10 mouse cellular contexts compared by ENCODE assay signal in genomic region chr4:107018521-107018920, GRCm38 (mm10). TPM values are rescaled to one million over a fixed set of nuclear protein-coding genes. Genes with fewer than 3 reads are reported as not detected.
DNase-seq lines count a peak whose midpoint lies in the region; ATAC-seq and TF ChIP-seq lines count a peak whose summit lies in the region.
"Had no signal": no experiment of that assay in that cellular context is flagged by ENCODE, and none has a peak within 500 bp of the region (broad histone marks: within the 10 kb centered on the region; RNA-seq: fewer than 3 reads in every experiment).

No protein-coding gene starts in this region.

- no peak overlapping the region for H3K4me3 ChIP-seq in heart, postnatal 0 days (ENCODE audit: low read depth, low read length)
- H3K4me3 ChIP-seq in midbrain, embryonic 11.5 days (ENCODE audit: low read depth, low read length) = no peak overlapping the region
- H3K4me3 ChIP-seq: lung, embryonic 15.5 days had no signal

- no peak overlapping the region for H3K9ac ChIP-seq in heart, postnatal 0 days (replicated peaks; ENCODE audit: low read depth, low read length)
- H3K9ac ChIP-seq in midbrain, embryonic 11.5 days (ENCODE audit: low read length) = peak overlapping the region; percentile 42
- H3K9ac ChIP-seq: lung, embryonic 15.5 days had no signal

- peak overlapping the region; percentile 56 for H3K27ac ChIP-seq in heart, postnatal 0 days (ENCODE audit: low read depth)
- H3K27ac ChIP-seq in midbrain, embryonic 11.5 days (ENCODE audit: low read depth, low read length) = no peak overlapping the region
- H3K27ac ChIP-seq: lung, embryonic 15.5 days had no signal

- no peak for TF ChIP-seq EP300 in heart, postnatal 0 days (IDR thresholded peaks at IDR 0.05; ENCODE audit: low read depth)

- DNase-seq in gastrocnemius, adult 18-20 months (ENCODE audit: low spot score) = peak; percentile 59
- DNase-seq in gastrocnemius, postnatal 36 days = no peak
- peak; percentile 13 for DNase-seq in NIH3T3 (ENCODE audit: low read depth)
- no peak for DNase-seq in heart, postnatal 0 days (ENCODE audit: low spot score)
- DNase-seq in midbrain, embryonic 11.5 days (ENCODE audit: low spot score, missing footprints) = no peak
- no peak for DNase-seq in thymus, postnatal 10 days (ENCODE audit: low spot score in 2 of 2)
- no peak for DNase-seq in retina, embryonic 14.5 days (ENCODE audit: low spot score)

- H3K27me3 ChIP-seq in heart, postnatal 0 days (ENCODE audit: control insufficient read depth, insufficient read depth, low read length) = no peaks in the 10 kb centered on the region
- no peaks in the 10 kb centered on the region for H3K27me3 ChIP-seq in midbrain, embryonic 11.5 days (ENCODE audit: control insufficient read depth, insufficient read depth, low read length)
- H3K27me3 ChIP-seq: lung, embryonic 15.5 days had no signal

- TF ChIP-seq CTCF in heart, postnatal 0 days (IDR thresholded peaks at IDR 0.05; ENCODE audit: low read depth) = no peak

- 18% methylated on average over 3 of the region's 3 CpGs for WGBS in heart, postnatal 0 days
- 84% methylated on average over 3 of the region's 3 CpGs for WGBS in midbrain, embryonic 11.5 days

- H3K36me3 ChIP-seq in heart, postnatal 0 days (replicated peaks; ENCODE audit: control insufficient read depth, insufficient read depth, low read length) = no peaks in the 10 kb centered on the region
- no peaks in the 10 kb centered on the region; the same call in 1 of the 2 replicates for H3K36me3 ChIP-seq in midbrain, embryonic 11.5 days (ENCODE audit: control insufficient read depth, insufficient read depth, low read length)

- H3K9me3 ChIP-seq in heart, postnatal 0 days (replicated peaks; ENCODE audit: control insufficient read depth, low read length) = no peaks in the 10 kb centered on the region
- H3K9me3 ChIP-seq in midbrain, embryonic 11.5 days (ENCODE audit: control insufficient read depth, low read length) = no peaks in the 10 kb centered on the region
- H3K9me3 ChIP-seq: lung, embryonic 15.5 days had no signal

- intact Hi-C loops in gastrocnemius, postnatal 36 days (cut with DNase I) = loop anchor here (5.0 kb wide), 1 partner anchor 49 kb away; the partner anchor contains the start of genes Cyb5rl and Mrpl37

- ATAC-seq in heart, postnatal 0 days (ENCODE audit: insufficient read depth, low read depth) = no peak
- no peak for ATAC-seq in midbrain, embryonic 11.5 days (ENCODE audit: low FRiP score)
- ATAC-seq in megakaryocyte, adult 5-6 weeks (ENCODE audit: poor library complexity, severe bottlenecking) = no peak
- ATAC-seq: CD4-positive, CD25-positive, alpha-beta regulatory T cell, adult 4 months had no signal

- H3K4me1 ChIP-seq in heart, postnatal 0 days (ENCODE audit: control insufficient read depth, insufficient read depth) = peaks cover 36% of the 10 kb centered on the region
- peaks cover 48% of the 10 kb centered on the region for H3K4me1 ChIP-seq in midbrain, embryonic 11.5 days (ENCODE audit: control insufficient read depth, insufficient read depth, low read length)

- no peak overlapping the region for H3K4me2 ChIP-seq in heart, postnatal 0 days (ENCODE audit: low read depth, low read length)
- H3K4me2 ChIP-seq in midbrain, embryonic 11.5 days = no peak overlapping the region
- H3K4me2 ChIP-seq: lung, embryonic 15.5 days had no signal

RNA-seq across cellular contexts. Expression of gene Mrpl37, which starts 48.1 kb away (rescaled TPM):
- total RNA-seq in gastrocnemius, adult 18-20 months (2021) = 10 to 100 TPM; 79.4 to 83.1 TPM
- 10 to 100 TPM; 89.9 to 90.5 TPM for total RNA-seq in gastrocnemius, postnatal 36 days (2021)
- total RNA-seq in heart, postnatal 0 days (2014; rRNA removed; ENCODE audit: low replicate concordance) = 59.9 and 66.0 TPM in 2 replicates
- polyA plus RNA-seq in heart, postnatal 0 days (2015; fragmentation: Nextera tagmentation; extraction: Ambion mirVana) = 87.3 and 89.5 TPM in 2 replicates
- polyA plus RNA-seq in midbrain, embryonic 11.5 days (2014; fragmentation: Nextera tagmentation; extraction: Ambion mirVana) = 106 and 112 TPM in 2 replicates
- 45.3 and 53.6 TPM in 2 replicates for total RNA-seq in megakaryocyte, adult 5-6 weeks (2015)
- total RNA-seq in megakaryocyte, adult 5-6 weeks (2017) = 29.6 and 40.2 TPM in 2 replicates

RNA-seq across cellular contexts. Expression of gene Cyb5rl, which starts 48.3 kb away (rescaled TPM):
- 10 to 100 TPM; 15.0 to 18.4 TPM for total RNA-seq in gastrocnemius, adult 18-20 months (2021)
- total RNA-seq in gastrocnemius, postnatal 36 days (2021) = 10 to 100 TPM; 15.3 to 17.7 TPM
- 2.4 and 33.0 TPM in 2 replicates for total RNA-seq in heart, postnatal 0 days (2014; rRNA removed; ENCODE audit: low replicate concordance)
- polyA plus RNA-seq in heart, postnatal 0 days (2015; fragmentation: Nextera tagmentation; extraction: Ambion mirVana) = 5.0 and 5.8 TPM in 2 replicates
- polyA plus RNA-seq in midbrain, embryonic 11.5 days (2014; fragmentation: Nextera tagmentation; extraction: Ambion mirVana) = 5.6 TPM in 2 replicates
- 1.7 and 3.3 TPM in 2 replicates for total RNA-seq in megakaryocyte, adult 5-6 weeks (2015)
- total RNA-seq in megakaryocyte, adult 5-6 weeks (2017) = 5.5 and 7.8 TPM in 2 replicates

Comparison
In these comparisons a context has a peak if more than half of its experiments do, and no peak if none do; other contexts are left out.
1. DNase-seq: peak in gastrocnemius, adult 18-20 months (single experiment) and NIH3T3 (single experiment); none in gastrocnemius, postnatal 36 days (0 of 2), heart, postnatal 0 days (single experiment), midbrain, embryonic 11.5 days (single experiment), thymus, postnatal 10 days (0 of 2) and retina, embryonic 14.5 days (single experiment).